Mouse (Mus musculus) NIH3T3 (cell line): ENCODE results near the gene Scarb1.
A peak's percentile ranks its signal among the peaks of the same experiment; 100 is the strongest.
"Not testable (repeated sequence)": the region's sequence is repeated elsewhere in the genome, so short reads cannot be mapped to it uniquely, and the experiment has no call there.

Experiments used
- DNase-seq: peaks from one replicate; pipeline ENCODE4 v3.0.0-alpha.2; 2012; ENCODE audit warnings: low read depth

The Scarb1 gene

DNA sequence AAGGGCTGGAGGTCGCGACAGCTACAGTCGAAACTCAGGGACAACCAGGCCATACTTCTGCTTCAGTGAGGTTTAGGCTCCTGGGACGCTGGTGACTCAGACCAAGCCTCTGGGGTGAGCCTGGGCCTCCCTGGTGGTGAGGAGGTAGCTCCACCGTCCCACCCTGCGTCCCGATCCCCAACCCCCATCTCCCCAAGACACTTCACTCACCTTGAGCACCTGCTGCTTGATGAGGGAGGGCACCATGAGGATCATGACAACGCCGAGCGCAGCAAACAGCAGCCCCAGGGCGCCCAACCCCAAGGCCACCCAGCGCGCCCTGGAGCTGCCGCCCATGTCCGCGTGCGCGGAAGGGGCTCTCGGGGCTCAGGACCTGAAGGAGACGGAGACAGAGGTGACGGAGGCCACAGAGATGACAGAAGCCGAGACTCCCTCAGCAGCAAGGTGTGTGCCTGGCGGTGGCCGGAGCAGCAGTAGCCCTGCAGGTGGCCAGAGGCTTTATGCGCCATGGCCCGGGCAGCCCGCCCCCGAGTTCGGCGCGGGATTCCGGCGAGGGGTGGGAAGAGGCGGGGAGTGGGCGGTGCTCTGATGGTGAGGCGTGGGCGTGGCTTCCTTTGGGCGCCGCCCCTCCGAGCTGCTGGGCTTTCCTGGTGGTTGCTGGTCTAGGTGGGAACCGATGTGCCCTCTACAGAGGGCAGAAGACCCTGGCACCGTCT, at the start of gene Scarb1:
TSS of gene Scarb1 (minus strand) at position 548 of the 716 bp plus-strand sequence.
- DNase-seq, result peak; percentile 95

DNA sequence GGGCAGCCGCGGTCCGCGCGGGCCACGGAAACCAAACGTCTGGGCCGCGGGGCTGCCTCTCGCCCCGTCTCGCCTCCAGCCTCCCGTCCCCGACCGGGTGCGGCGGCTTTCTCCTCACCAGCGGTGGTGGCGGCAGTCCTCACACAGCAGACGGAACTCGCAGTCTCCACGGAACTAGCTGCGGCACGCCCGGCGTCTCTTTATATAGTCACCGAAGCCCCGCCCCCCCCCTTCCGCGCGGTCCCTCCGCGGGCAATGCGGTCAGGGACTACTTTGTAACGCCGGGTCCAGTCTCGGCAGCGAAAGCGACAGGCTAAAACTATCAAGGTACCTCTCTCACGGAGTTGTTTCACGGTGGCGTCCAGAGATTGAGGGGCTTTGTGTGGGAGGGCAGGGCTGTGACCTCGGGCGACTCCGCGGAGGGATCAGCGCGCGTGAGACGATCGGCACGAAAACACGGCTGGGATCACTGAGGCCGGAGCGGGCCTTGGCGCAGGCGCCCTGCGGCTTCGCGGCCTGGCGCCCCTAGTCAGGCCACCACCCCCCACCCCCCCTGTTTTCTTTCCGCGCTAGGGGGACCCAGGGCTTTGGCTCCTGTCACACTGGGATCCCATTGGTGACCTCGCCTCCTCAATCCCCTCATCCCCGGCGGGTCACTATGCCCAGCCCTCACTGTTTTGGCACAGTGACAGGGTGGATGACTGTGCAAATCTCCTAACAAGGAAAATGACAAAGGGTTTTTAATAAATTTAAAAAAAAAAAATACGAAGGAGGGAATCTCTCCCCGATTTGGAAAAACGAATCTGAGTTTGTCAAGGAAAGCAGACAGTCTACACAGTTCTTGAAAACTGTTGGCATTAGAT, 48.9 kb upstream of the Scarb1 start, which contains the start of gene Ubc:
TSS of gene Ubc (minus strand) at position 624 of the 863 bp plus-strand sequence.
- DNase-seq, result peak; percentile 95

DNA sequence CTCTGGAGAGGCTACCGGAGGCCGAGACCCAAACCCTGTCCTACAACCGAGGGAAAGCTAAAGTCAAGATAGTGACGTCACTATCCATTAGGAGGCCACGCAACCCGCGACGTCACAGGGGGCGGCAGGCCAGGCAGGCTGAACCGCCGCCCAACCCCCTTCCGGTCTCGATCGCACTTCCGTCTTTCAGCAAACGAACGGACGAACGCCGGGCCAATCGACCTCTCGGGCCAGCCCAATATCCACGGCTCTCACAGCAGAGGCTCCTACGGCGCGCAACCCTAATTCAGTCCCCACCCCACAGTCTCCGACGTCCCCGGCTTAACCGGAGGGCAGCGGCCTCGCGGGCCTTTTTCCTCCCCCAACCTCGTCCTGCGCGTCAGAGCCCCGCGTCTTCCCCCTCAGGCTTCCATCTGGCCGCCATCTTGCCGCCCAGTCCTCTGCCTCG, 48.3 kb upstream of the Scarb1 start, which contains the start of gene Gm10382:
TSS of gene Gm10382 (plus strand) at position 192 of the 448 bp plus-strand sequence.
- peak; percentile 92 for DNase-seq

DNA sequence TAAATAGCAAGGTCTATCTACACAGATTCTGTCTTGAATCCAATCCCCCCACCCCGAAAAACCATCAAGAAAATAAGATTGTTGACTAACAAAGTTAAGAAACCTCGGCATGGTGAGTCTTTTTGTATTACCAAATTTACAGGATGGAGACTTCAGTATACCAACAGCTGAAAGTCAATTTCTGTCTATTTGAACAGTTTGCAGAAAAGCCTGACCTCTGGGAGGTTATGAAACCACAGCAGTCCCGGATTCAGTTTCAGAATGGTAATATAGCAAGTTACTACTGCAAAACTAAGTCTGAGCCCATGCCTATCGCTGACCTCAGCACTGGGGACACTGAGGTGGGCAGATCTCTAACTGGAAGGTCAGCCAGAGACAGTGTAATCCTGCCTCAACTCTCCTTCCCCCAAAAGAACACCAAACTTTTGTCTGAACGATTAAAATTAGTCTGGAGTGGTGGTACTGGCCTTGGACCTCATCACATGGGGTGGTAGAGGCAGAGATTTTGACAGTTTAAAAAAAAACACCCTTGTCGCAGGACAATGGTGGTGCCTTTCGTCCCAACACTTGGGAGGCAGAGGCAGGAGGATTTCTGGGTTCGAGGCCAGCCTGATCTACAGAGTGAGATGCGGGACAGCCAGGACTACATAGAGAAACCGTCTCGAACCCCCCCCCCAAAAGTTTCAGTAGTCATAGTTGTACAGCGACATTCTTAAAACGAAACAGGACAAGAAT, 47.6 kb upstream of the Scarb1 start:
- DNase-seq, result no peak

DNA sequence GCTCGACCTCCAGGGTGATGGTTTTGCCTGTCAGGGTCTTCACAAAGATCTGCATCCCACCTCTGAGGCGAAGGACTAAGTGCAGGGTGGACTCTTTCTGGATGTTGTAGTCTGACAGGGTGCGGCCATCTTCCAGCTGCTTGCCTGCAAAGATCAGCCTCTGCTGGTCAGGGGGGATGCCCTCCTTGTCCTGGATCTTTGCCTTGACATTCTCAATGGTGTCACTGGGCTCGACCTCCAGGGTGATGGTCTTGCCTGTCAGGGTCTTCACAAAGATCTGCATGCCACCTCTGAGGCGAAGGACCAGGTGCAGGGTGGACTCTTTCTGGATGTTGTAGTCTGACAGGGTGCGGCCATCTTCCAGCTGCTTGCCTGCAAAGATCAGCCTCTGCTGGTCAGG, 46.4 kb upstream of the Scarb1 start:
- DNase-seq, result not testable (repeated sequence)

DNA sequence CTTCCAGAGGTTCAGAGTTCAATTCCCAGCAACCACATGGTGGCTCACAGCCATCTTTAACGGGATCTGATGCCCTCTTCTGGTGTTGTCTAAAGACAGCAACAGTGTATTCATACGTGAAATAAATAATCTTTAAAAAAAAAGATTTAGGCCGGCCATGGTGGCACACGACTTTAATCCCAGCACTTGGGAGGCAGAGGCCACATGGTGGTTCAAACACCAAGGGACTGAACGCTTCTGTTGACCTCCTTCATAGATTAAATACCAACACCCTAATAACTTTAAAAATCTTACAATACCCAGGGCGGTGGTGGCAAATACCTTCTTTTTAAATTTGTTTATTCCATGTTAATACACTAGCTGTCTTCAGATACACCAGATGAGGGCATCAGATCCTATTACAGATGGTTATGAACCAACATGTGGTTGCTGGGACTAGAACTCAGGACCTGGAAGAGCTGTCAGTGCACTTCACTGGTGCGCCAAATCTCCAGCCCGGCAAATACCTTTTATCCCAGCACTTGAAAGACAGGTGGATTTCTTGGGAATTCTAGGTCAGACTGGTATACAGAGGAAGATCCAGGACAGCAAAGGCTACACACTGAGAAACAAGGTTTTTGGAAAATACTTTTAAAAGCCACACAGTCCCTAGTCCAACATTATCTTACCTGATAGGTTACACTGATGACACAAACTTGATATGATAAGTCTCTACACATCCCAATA, 44.5 kb upstream of the Scarb1 start:
- DNase-seq, result peak; percentile 64

DNA sequence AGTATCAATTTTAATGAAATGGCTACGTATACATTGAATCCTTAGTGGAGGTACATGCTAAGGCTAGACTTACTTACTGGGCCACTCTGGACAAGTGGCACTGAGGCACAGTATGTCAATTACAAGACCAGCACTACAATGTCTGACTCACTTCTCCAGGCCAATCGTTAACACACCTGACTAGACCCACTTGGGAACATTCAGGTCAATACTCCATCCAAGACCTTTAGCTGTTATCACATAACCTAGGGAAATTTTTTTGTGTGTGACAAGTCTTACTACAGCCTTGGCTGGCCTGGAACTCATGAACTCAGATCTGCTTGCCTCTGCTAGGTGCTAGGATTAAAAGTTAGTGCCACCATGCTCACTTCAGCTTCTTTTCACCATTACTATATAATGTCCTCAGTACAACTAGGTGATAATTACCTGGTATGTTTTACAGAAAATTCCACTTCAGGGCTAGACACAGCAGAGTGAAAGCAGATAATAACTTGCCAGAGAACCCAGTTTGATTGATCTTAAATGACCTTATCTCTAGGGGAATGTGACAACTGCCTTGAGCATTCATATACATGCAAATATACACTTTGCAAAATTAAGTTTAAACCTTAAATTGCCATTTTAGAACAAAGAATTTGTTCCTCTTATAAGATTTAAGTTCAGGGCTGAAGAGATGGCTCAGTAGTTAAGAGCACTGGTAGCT, 43.8 kb upstream of the Scarb1 start:
- DNase-seq, result peak; percentile 57

DNA sequence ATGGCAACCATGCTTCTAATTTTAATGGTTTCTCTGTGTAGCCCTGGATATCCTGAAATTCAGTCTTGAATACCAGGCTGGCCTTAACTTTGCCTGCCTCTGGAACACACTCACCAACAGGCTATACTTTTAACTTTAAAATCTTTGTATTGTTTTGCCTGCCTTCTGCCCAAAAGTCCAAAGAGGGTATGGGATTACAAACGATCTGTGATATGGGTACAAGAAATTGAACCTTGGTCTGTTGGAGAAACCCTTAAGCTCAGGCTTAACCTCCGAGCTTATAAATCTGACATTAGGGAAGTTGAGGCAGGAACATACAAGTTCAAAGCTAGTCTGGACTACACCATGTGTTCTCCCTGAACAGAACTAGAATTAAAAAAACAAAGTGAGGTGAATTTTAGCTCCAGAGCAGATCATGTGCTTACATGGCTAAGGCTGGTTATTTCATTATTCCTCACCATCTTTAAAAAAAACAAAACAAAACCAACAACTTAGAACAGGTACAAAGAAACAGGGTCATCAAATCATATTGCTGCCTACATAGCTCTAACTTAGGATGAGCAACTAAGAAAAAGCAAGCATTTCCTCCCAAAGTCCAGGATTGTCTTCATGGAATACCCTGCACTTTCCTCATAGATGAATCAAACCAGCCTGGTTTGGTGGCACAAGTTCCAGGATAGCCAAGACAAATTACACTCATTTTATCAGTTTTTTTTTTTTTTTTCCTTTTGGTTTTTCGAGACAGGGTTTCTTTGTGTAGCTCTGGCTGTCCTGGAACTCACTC, 42.9 kb upstream of the Scarb1 start:
- DNase-seq, result peak; percentile 50

DNA sequence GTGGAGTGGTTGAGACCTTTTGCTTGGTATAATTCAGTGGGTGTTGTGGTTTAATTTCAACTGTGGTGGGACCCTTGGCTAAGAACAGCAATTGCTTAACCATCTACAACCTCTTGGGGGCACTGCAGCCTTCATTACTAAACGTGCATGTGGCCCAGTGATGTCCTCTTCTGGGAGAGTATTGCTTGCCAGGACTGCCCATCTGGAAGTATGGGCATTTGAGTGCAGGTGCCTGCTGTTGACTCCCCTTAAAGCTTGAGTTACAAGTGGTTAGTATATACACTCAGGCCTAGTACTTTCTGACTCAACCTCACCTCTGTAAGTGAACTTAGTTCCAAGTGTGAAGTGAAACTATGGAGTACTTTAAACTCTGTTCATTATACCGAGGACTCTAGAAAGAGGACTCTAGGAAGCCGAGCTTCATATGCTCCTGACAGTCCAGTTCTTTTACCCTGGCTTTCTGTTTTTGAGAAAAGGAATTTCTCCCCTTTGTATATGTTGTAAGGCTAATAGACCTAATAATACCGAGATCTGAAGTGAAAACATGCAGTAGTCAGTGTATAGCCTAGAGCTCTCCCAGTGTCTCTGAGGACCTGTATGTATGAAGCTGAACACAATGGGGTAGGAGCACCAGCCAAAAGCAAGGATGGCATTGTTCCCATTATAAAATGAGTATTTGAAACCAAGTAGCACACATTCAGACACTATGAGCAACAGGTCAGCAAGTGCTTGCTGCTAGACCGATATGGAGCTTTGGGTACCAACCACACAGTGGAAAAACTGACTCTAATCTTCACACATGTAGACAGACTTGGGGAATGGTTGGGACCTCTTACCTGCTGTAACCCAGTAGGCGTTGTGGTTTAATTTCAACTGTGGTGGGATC, 42.0 kb upstream of the Scarb1 start:
- peak; percentile 84 for DNase-seq

DNA sequence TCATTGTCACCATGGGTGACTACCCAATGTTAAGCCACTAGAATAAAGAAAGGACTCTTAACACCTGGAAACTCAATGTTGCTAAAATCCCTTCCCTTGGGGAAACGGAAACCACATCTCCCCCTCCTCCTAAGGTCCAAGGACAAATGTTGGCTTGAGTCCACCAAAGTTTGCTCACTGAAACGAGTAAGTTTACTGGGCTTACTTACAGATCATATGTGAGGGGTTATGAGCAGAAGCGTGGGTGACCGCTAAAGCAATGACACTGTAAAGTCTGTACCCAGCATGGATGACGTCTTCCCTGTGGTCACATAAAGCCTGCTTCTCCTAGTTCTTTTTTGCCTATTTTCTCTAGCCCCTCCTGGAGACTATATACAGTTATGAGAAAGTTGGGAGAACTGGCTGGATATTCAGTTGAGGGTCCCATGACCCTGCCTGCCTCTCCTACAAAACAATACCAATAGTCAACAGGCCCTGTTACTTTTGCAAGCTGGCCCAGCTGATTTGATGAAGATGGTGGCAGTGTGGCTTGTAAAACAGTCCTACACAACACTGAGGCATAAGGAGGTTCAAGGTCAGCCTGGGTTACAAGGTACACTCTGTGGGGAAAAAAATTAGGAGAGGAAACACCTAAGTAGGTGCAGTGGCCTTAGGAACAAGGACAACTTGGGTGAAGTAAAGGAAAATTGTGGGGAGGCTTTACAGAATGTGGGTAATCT, 41.2 kb upstream of the Scarb1 start:
- peak; percentile 27 for DNase-seq

DNA sequence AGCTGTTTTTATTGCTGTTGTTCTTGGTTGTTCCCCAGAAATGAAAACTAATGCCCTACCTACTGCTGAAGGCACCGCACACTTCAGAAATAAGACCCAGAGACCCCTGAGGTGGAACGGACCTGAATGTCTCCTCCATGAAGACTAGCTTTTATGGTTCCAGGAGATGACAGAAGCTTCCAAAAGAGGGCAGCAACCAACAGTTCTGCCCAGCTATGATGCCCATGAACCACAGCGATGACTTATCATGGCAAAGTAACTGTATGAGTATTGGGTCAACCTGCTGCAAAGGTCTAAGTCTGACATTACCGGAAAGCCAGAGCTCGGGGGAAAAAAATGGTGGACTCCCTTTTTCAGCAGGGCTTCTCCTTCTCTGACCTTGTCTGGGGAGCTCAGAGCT, 38.0 kb upstream of the Scarb1 start:
- DNase-seq, result peak; percentile 56

DNA sequence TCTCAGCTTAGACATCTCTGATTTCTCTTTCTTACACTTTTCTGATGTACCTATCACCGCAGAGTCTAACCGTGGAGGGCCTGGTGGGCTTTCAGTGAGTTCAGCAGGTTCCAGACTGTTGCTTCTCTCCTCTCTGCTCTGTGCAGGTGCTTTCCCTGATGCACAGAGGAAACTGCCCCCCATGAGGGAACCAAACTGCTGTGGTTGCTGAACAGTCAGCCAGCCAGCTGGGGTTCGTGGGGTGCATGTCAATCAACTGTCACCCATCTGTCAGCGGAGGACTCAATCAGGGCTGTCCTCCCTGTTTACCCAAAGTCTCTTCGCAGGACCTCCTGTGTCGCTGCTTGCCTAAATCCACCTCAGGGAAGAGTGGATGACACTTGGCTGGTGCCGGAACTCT, 36.3 kb upstream of the Scarb1 start:
- DNase-seq, result no peak

DNA sequence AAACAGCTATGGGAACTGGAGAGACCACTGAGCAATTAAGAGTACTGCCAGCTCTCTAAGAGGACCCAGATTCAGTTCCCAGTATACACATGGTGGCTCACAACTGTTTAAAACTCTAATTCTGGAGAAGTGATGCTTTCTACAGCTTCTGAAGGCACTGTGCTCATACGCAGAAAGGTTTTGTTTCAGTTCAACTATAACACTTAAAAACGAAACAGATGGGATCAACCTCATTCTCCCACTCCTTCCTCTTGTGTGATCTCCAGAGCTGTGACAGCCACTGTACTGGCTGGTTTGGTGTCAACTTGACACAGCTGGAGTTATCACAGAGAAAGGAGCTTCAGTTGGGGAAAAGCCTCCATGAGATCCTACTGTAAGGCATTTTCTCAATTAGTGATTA, 35.0 kb upstream of the Scarb1 start:
- no peak for DNase-seq

DNA sequence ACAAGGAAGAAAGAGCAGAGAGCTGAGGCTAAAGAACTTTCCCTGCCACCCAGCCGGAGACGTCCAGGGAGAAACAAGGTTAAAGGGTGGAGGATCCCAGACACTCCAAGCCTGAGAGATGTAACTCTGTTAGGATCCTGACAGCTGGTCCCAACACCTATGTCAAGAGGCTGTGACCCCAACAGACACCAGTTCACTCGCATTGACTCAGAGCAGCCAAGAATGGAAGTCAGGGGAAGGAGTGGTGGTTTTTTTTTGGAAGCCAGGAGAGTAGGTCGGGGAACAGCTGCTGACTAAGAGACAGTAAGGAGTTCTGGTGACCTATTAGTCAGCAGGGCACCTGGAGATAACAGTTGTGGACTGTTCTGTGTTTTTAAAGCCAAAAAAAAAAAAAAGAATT, 31.1 kb upstream of the Scarb1 start:
- DNase-seq, result no peak

DNA sequence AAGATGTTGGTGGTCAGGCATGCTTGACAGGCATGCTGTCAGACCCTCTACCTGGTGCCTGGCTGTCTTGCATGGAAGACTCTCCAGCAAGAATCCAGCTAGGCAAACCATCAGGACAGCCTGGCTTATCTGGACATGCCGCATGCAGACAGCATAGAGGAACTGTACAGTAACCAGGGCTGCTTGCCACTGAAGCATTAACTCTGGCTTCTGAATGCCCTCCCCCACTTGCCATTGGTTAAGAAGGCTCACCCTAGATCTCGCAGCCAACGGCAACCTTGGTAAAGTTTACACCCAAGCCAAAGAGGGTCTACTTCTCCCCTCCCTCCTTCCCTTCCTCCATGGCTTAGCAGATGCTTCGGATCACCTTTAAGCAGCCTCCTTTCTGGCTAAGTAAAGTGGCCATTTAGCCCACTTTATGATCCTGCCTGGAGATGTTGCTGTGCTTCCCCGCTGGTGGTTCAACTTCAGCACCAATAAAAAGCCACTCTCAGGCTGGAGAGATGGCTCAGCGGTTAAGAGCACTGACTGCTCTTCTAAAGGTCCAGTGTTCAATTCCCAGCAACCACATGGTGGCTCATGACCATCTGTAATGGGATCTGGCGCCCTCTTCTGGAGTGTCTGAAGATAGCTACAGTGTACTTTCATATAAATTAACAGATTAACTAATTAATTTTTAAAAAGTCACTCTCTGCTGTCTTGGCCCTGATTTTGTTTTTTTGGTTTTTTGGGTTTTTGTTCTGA, 30.2 kb upstream of the Scarb1 start:
- no peak for DNase-seq

DNA sequence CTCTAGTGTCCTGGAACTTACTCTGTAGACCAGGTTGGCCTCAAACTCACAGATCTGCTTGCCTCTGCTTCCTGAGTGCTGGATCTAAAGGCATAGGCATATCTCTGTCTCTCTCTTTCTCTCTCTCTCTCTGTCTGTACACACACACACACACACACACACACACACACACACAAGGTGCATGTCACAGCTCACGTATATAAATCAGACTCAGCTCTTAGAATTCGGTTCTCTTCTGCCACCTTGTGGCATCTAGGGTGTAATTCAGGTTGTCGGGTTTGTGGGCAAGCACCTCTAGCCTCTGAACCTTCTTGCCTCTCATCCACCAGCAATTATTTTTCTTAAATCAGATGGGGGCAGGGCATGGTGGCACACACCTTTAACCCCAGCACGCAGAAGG, 27.7 kb upstream of the Scarb1 start:
- DNase-seq, result peak; percentile 91

DNA sequence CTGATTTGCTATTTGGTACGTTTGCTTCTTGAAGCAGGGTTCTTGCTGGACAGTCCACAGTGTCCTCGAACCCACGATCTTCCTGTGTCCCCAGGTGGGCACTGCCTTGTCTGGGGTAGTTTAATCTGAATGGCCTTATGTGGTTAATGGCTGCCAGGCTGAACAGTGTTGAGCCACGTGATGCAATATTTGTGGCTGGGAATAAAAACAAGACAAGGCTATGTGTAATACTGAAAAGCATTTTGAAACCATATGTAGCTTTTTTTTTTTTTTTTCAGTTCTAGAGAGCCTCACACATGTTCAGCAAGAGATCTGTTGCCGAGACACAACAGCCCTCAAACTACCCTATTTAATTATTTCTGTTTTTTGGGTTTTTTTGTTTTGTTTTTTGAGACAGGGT, 27.3 kb upstream of the Scarb1 start:
- peak; percentile 87 for DNase-seq
